Mouse (Mus musculus) bone marrow, adult 2 months (tissue): ENCODE results near the gene Fgfr2. TPM values are rescaled to one million over a fixed set of nuclear protein-coding genes. Genes with fewer than 3 reads are reported as not detected.

Experiments
- H3K27ac ChIP-seq: fragments of 200-500 bp; 2 replicates; pipeline ENCODE4 v1.5.1; 2012; ENCODE audit warnings: low read depth, mild to moderate bottlenecking, control low read depth, inconsistent platforms, low read length; ENCODE audit not compliant: control insufficient read depth, poor library complexity, insufficient read depth
- H3K4me1 ChIP-seq: fragments of 200-500 bp; 2 replicates; pipeline ENCODE4 v1.6.1; 2011; ENCODE audit warnings: low read length; ENCODE audit not compliant: control insufficient read depth, insufficient read depth
- H3K4me3 ChIP-seq: fragments of 200-500 bp; replicated peaks from 2 replicates; pipeline ENCODE3; 2011; ENCODE audit warnings: mild to moderate bottlenecking, low read depth, low read length, control low read depth; ENCODE audit not compliant: control insufficient read depth
- CTCF ChIP-seq: fragments of 200-500 bp; IDR thresholded peaks from 2 replicates; pipeline ENCODE4 v1.5.1; 2011; ENCODE audit warnings: low read length, control low read depth; ENCODE audit not compliant: control insufficient read depth, insufficient read depth
- POLR2A ChIP-seq: fragments of 200-500 bp; IDR thresholded peaks from 2 replicates; pipeline ENCODE4 v1.6.1; 2011; ENCODE audit warnings: low read depth, mild to moderate bottlenecking, control low read depth, low read length, borderline replicate concordance; ENCODE audit not compliant: control insufficient read depth
- WGBS: fragments of 180-500 bp; shearing (Covaris S2); methylation state at CpG from one replicate; pipeline ENCODE4 v1.1.7; 2018; 5-methylcytosine and 5-hydroxymethylcytosine counted together
- polyA plus RNA-seq: library from polyadenylated mRNA; stranded (reverse); fragments of >200 nt; gene quantifications from 2 replicates; pipeline ENCODE4 v1.2.4, GENCODE M21; 2011; ENCODE audit warnings: low replicate concordance; ENCODE audit not compliant: missing spikeins, insufficient read depth, insufficient read length

The Fgfr2 gene
- polyA plus RNA-seq, 1 experiment, result 8.2 TPM

- no peak for TF ChIP-seq POLR2A
- TF ChIP-seq CTCF, result no peak
- WGBS, result 50% methylated on average over 2 of the region's 2 CpGs
- Histone ChIP-seq H3K4me1 (no peaks in the 10 kb centered on the region), H3K4me3 (no peak overlapping the region), H3K27ac (no peak overlapping the region)
Measured at GRCm38 (mm10) chr7:131807257-131807656, 1315.9 kb downstream of the Fgfr2 start.

GRCm38 (mm10) chr7:131805525-131806202, 1317.5 kb downstream of the Fgfr2 start:
- TF ChIP-seq CTCF (no peak), POLR2A (no peak)
- H3K4me1 ChIP-seq, result no peaks in the 10 kb centered on the region
- 75% methylated on average over 9 of the region's 9 CpGs for WGBS
- H3K27ac ChIP-seq, result no peak overlapping the region
- H3K4me3 ChIP-seq, result no peak overlapping the region

GRCm38 (mm10) chr7:131800416-131801045, 1322.6 kb downstream of the Fgfr2 start:
- H3K27ac ChIP-seq, result no peak overlapping the region
- no peak for TF ChIP-seq POLR2A
- TF ChIP-seq CTCF, result peak; percentile 37; the same call in 1 of the 2 replicates
- WGBS, result 34% methylated on average over 6 of the region's 6 CpGs
- H3K4me1 ChIP-seq, result no peaks in the 10 kb centered on the region
- H3K4me3 ChIP-seq, result no peak overlapping the region

GRCm38 (mm10) chr7:131797161-131797560, 1326.0 kb downstream of the Fgfr2 start:
- no peak overlapping the region for H3K4me3 ChIP-seq
- no peak for TF ChIP-seq CTCF
- TF ChIP-seq POLR2A, result no peak
- no peaks in the 10 kb centered on the region for H3K4me1 ChIP-seq
- no peak overlapping the region for H3K27ac ChIP-seq
- 72% methylated on average over 6 of the region's 6 CpGs for WGBS

GRCm38 (mm10) chr7:131788595-131789206, 1334.4 kb downstream of the Fgfr2 start:
- WGBS, result 59% methylated on average over 10 of the region's 10 CpGs

GRCm38 (mm10) chr7:131785721-131786120, 1337.4 kb downstream of the Fgfr2 start:
- 87% methylated on average over 3 of the region's 3 CpGs for WGBS
- TF ChIP-seq CTCF (no peak), POLR2A (no peak)
- Histone ChIP-seq H3K27ac (no peak overlapping the region), H3K4me1 (no peaks in the 10 kb centered on the region; the same call in 1 of the 2 replicates), H3K4me3 (no peak overlapping the region)

More at GRCm38 (mm10) chr7:131788595-131789206, 1334.4 kb downstream of the Fgfr2 start:
- TF ChIP-seq POLR2A, result no peak
- TF ChIP-seq CTCF, result no peak
- no peaks in the 10 kb centered on the region; the same call in 1 of the 2 replicates for H3K4me1 ChIP-seq
- no peak overlapping the region for H3K27ac ChIP-seq
- H3K4me3 ChIP-seq, result no peak overlapping the region

- Histone ChIP-seq H3K27ac (no peak overlapping the region), H3K4me1 (no peaks in the 10 kb centered on the region), H3K4me3 (no peak overlapping the region)
- WGBS, result 87% methylated on average over 24 of the region's 24 CpGs
- TF ChIP-seq CTCF (no peak), POLR2A (no peak)
Measured at GRCm38 (mm10) chr7:131778271-131778985, 1344.7 kb downstream of the Fgfr2 start.
